ENCODE assay signal across 7 mouse cellular contexts in genomic region chr11:76399587-76400330, GRCm38 (mm10). TPM values are rescaled to one million over a fixed set of nuclear protein-coding genes. Genes with fewer than 3 reads are reported as not detected.
DNase-seq lines count a peak whose midpoint lies in the region; ATAC-seq lines count a peak whose summit lies in the region.

No protein-coding gene starts in this region.

- H3K36me3 ChIP-seq in embryonic facial prominence, embryonic 10.5 days (replicated peaks), result no peaks in the 10 kb centered on the region
- no peaks in the 10 kb centered on the region for H3K36me3 ChIP-seq in heart, embryonic 14.5 days (ENCODE audit: control insufficient read depth, insufficient read depth, low read length)

- peak overlapping the region; percentile 79 for H3K4me2 ChIP-seq in heart, embryonic 14.5 days (ENCODE audit: low read length)

- peak; percentile 46 for ATAC-seq in CD4-positive, CD25-positive, alpha-beta regulatory T cell, adult 4 months
- peak; percentile 32; the same call in 1 of the 2 replicates for ATAC-seq in heart, embryonic 14.5 days (ENCODE audit: insufficient number of reproducible peaks, insufficient read depth, low FRiP score, low read depth)
- peak; percentile 21 for ATAC-seq in megakaryocyte progenitor cell, adult 5-6 weeks (replicated peaks; ENCODE audit: poor library complexity)

- peak overlapping the region; percentile 92; the same call in 1 of the 2 replicates for H3K27ac ChIP-seq in embryonic facial prominence, embryonic 10.5 days (replicated peaks)
- peak overlapping the region; percentile 49 to 89 for H3K27ac ChIP-seq in heart, embryonic 14.5 days (replicated peaks in 1 of 2; ENCODE audit: control insufficient read depth in 1 of 2, insufficient read depth in 1 of 2, low read depth in 2 of 2, low read length in 2 of 2)

- H3K4me3 ChIP-seq in embryonic facial prominence, embryonic 10.5 days, result peak overlapping the region; percentile 90
- peak overlapping the region in 1 of 2 experiments; percentile 94; a peak in 3 of 4 replicates for H3K4me3 ChIP-seq in heart, embryonic 14.5 days (ENCODE audit: control insufficient read depth in 1 of 2, insufficient read depth in 1 of 2, low read depth in 1 of 2, low read length in 2 of 2)

- DNase-seq in ZHBTc4 (ENCODE audit: low read depth, low spot score), result peak; percentile 30
- peak; percentile 36 for DNase-seq in embryonic facial prominence, embryonic 10.5 days (ENCODE audit: low spot score)
- peak; percentile 59 for DNase-seq in kidney, postnatal 10 days
- DNase-seq in thymus, postnatal 25 days, result peak; percentile 40

- peaks cover 40% of the 10 kb centered on the region for H3K4me1 ChIP-seq in embryonic facial prominence, embryonic 10.5 days
- peaks cover 0 to 8% of the 10 kb centered on the region in 2 experiments; a peak in 1 of 4 replicates for H3K4me1 ChIP-seq in heart, embryonic 14.5 days (ENCODE audit: control insufficient read depth in 2 of 2, insufficient read depth in 2 of 2, low read length in 2 of 2)

- H3K9ac ChIP-seq in heart, embryonic 14.5 days (ENCODE audit: low read length), result peak overlapping the region; percentile 93; the same call in 1 of the 2 replicates

- no peaks in the 10 kb centered on the region for H3K27me3 ChIP-seq in embryonic facial prominence, embryonic 10.5 days (replicated peaks; ENCODE audit: low read depth, poor library complexity, severe bottlenecking)
- no peaks in the 10 kb centered on the region; the same call in 1 of the 2 replicates for H3K27me3 ChIP-seq in heart, embryonic 14.5 days (ENCODE audit: control insufficient read depth, insufficient read depth, low read length)

- 13% methylated on average over 11 of the region's 11 CpGs for WGBS in embryonic facial prominence, embryonic 10.5 days
- WGBS in heart, embryonic 14.5 days, result 3% methylated on average over 11 of the region's 11 CpGs

- no peaks in the 10 kb centered on the region for H3K9me3 ChIP-seq in embryonic facial prominence, embryonic 10.5 days
- H3K9me3 ChIP-seq in heart, embryonic 14.5 days (ENCODE audit: control insufficient read depth, low read length), result no peaks in the 10 kb centered on the region

RNA-seq across cellular contexts. Expression of gene Nxn, which starts 0.8 kb away (rescaled TPM):
- 1 to 10 TPM; 1.3 to 2.0 TPM for polyA plus RNA-seq in CD4-positive, CD25-positive, alpha-beta regulatory T cell, adult 4 months (2017; shearing (Covaris generic))
- polyA plus RNA-seq in embryonic facial prominence, embryonic 10.5 days (2016; fragmentation: Nextera tagmentation; extraction: Ambion mirVana), result 41.1 and 42.0 TPM in 2 replicates
- 23.7 and 26.8 TPM in 2 replicates for polyA plus RNA-seq in heart, embryonic 14.5 days (2014; fragmentation: Nextera tagmentation; extraction: Ambion mirVana)
- total RNA-seq in megakaryocyte progenitor cell, adult 5-6 weeks (2015), result 20.7 and 23.9 TPM in 2 replicates
- total RNA-seq in megakaryocyte progenitor cell, adult 5-6 weeks (2017), result 20.0 and 26.5 TPM in 2 replicates

RNA-seq across cellular contexts. Expression of gene Timm22, which starts 7.0 kb away (rescaled TPM):
- 10 to 100 TPM; 55.6 to 64.4 TPM for polyA plus RNA-seq in CD4-positive, CD25-positive, alpha-beta regulatory T cell, adult 4 months (2017; shearing (Covaris generic))
- polyA plus RNA-seq in embryonic facial prominence, embryonic 10.5 days (2016; fragmentation: Nextera tagmentation; extraction: Ambion mirVana), result 135 and 144 TPM in 2 replicates
- polyA plus RNA-seq in heart, embryonic 14.5 days (2014; fragmentation: Nextera tagmentation; extraction: Ambion mirVana), result 93.4 and 96.2 TPM in 2 replicates
- total RNA-seq in megakaryocyte progenitor cell, adult 5-6 weeks (2015), result 20.4 and 25.9 TPM in 2 replicates
- total RNA-seq in megakaryocyte progenitor cell, adult 5-6 weeks (2017), result 11.0 and 14.2 TPM in 2 replicates
